Mouse (Mus musculus): ENCODE results near the gene Prkd2.

The Prkd2 gene

DNA sequence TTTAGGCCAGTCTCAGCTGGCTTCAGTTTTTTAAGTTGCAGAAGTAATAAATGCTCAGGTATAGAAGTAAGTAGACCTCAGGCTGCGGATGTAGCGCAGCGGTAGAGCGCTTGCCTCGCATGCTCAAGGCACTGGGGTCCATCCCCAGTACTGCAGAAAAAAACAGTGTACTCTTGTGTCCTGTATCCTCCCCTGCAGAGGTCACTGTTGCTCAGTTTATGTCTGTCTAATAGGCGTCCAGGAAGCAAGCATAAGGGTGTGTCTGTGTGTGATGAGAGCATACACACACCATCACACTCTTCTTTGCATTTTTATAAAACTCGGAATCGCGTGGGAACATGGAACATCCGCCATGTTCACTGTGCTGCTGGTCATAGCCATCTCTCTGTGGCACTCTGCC, 16.9 kb upstream of the Prkd2 start:
- CTCF ChIA-PET = interaction anchor here (0.7 to 0.9 kb wide), 2 partner anchors 66 to 282 kb away, joined by 4 to 10 read pairs; partner anchors contain the start of gene Gng8

DNA sequence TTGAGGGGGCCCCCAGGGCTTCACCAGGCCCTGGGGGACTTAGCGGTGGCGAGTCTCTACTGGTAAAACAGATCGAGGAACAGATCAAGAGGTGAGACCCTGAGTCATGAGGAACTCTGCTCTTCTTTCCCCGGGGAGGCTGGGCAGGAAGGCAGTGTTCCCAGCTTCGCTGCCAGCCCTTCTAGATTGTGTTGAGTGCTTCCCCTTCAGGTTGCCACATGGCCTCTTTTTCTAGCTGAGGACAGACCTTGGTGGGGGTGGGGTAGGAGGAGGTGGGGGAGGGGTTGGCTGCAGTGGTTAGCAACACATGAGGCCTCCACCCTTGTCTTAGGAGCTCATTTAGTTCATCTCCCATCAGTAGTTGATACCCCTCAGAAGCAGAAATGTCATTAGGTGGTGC, 16.1 kb upstream of the Prkd2 start:
- CTCF ChIA-PET = interaction anchor here (0.6 to 1.2 kb wide), 4 partner anchors 19 to 283 kb away, joined by 4 to 10 read pairs (median 8); partner anchors contain the start of gene Gng8

DNA sequence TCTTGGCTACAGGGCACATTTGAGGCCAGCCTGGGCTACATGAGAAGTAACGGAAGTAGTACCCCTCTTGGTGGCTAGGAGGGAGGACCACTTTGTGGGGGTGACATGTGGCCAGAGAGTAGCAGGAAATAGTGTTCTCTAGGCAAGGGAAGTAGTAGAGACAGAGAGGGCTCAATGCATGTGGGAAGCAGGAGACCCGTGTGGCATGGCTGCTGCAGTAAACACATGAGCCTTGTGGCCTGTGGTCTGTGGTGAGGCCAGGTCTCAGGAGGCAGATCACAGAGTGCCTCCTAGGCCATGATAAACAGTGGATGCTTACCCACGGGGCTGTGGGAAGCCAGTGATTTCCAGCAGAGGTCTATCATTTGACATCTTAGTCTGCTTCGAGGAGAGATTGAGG, 15.4 kb upstream of the Prkd2 start:
- CTCF ChIA-PET = interaction anchor here (1.2 kb wide), 1 partner anchor 19 kb away, joined by 10 read pairs; no protein-coding TSS in a partner anchor

DNA sequence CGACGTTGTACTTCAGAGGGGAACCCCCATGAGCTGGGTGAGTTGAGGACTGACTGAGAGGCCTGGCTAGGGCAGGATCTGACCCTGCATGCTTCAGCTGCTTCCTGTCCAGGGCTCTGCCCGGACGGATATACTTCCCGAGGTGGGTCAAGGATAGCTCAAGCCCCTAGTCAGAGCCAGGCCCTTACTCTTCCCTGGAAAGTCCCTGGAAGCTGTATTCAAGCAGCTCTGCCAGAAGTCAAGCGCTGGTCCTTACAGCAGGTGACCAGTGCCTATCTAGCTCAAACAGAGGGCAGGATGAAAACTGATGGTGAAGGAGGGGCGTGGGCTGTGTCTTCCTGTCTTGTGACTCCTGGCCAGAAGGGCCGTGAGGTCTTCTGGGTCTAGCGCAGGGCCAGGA, 12.3 kb upstream of the Prkd2 start:
- CTCF ChIA-PET = no interaction called here

DNA sequence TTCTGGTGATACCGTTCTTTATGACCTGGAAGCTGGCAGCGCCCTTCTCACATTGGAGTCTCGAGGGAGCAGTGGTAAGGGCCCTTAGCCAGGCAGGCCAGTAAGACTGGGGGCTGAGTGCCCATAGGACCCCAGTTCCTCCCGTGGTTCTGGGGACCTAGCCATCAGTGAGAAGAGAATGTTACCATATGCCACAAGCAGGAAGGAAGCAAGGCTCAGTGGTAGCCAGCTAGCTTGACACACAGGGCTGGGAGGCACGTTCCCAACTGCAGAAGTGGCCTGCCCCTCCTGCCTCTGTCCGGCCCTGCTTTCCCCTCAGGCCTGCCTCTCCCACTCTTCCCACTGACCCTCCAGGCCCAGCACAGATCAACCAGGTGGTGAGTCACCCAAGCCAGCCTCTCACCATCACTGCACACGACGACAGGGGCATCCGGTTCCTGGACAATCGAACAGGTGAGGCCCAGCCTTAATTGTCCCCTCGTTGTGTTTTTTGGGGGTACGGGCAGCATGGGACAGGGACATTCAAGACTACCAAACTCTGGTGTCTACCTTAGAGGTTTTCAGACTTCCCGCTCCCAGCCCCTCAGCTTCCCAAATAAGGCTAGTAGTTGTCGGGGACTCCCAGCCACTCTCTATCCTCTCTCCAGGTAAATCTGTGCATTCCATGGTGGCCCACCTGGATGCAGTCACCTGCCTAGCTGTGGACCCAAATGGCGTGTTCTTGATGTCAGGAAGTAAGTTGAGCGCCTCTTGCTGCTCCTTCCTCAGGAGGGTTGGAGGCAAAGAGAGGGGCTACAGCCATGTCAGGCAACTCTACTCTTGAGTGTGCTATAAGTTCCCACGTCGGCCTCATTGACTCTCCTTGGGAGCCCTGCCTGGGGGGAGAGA, 4.5 kb upstream of the Prkd2 start:
- CTCF ChIA-PET = interaction anchor here (0.6 kb wide), 1 partner anchor 77 kb away, joined by 8 read pairs; no protein-coding TSS in a partner anchor

DNA sequence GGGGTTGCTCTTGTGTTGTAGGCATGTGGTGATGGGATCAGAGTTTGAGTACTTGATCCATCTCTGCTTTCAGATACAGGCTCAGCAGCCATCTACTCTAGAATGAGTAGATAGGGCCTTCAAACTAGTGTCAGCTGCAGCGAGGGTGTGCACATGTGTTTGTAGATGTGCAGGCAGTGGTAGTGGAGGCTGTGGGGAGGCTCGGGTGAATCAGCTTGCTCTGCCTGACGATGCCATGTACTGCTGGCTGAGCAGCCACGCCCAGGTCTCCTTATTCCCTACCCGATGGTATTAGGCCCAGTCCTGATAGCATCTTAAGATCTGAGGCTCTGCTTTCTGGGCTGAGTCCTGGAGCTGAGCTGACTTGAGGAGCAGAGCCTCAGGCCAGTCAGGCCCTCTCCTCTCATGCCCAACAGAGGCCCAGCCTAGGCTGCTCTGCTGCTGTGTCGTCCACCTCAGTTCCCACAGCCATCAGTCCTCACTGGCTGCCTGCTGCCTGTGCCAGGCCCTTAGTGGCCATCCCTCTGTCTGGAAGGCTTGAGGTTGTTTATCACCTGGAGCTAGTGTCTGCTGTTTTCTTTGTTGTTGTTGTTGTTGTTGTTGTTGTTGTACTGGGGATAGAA, 3.8 kb upstream of the Prkd2 start:
- CTCF ChIA-PET = interaction anchor here (0.6 kb wide), 1 partner anchor 78 kb away, joined by 8 read pairs; no protein-coding TSS in a partner anchor

DNA sequence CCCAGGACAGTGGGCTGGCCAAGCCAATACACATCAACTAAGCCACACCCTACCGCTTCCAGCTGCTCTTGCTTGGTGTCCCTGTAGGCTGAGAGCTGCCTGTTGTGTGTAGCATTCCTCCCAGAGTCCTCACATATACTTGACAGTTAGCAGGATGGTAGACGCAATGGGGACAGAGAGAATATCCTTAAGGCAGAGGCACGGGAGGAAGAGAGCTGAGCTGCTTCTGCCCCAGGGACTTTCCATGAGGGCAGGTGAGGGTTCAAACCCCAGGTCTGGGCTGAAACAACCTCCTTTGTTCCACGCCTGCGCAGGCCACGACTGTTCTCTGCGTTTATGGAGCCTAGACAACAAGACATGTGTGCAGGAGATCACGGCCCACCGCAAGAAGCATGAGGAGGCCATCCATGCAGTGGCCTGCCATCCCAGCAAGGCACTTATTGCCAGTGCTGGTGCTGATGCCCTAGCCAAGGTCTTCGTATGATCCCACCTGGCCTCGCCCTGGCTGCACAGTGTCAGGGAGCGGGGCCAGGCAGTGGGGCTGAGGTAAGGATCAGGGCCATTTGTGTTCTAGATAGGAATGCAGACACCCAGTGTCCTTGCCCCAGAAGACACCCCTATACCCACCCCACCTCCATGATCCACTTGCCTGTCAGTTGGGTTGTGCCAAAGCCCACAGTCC, 3.1 kb upstream of the Prkd2 start:
- CTCF ChIA-PET = no interaction called here

DNA sequence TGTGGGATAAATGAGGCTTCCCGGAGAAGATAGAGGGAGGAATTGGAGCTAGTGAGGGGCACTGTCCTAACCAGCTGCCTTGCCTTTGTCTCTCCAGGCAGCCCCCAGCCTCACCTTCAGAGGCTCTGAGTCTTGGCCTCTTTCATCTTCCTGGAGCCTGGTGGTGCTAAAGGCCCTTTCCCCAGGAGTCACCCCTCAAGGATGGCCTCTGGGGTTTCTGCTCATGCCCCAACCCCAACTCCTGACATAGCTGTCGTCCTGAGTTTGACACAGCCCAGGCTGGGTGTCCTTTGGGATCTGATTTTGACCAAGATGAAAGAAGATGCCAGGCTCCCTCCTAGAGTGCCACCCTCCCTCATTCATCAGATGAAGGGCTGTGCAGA, 2.6 kb upstream of the Prkd2 start:
- CTCF ChIA-PET = no interaction called here

DNA sequence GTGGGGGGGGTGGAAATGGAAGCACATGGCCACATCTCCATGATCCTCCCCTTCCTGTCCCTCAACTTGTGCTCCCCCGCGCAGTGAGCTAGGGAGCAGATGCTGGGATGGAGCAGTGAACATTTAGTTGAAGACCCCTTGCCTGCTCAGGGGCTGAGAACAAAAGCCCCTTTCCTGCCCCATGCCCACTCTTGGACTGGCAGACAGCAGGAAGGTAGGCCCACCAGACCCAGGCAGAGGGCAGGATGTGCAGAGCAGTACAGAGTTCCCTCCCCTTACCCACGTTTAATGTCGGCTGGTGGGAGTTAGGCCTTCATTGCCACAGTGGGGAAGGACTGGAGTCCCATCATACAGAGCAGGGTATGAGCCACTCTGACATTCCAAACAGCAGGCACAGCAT, 1.6 kb upstream of the Prkd2 start:
- CTCF ChIA-PET = no interaction called here

DNA sequence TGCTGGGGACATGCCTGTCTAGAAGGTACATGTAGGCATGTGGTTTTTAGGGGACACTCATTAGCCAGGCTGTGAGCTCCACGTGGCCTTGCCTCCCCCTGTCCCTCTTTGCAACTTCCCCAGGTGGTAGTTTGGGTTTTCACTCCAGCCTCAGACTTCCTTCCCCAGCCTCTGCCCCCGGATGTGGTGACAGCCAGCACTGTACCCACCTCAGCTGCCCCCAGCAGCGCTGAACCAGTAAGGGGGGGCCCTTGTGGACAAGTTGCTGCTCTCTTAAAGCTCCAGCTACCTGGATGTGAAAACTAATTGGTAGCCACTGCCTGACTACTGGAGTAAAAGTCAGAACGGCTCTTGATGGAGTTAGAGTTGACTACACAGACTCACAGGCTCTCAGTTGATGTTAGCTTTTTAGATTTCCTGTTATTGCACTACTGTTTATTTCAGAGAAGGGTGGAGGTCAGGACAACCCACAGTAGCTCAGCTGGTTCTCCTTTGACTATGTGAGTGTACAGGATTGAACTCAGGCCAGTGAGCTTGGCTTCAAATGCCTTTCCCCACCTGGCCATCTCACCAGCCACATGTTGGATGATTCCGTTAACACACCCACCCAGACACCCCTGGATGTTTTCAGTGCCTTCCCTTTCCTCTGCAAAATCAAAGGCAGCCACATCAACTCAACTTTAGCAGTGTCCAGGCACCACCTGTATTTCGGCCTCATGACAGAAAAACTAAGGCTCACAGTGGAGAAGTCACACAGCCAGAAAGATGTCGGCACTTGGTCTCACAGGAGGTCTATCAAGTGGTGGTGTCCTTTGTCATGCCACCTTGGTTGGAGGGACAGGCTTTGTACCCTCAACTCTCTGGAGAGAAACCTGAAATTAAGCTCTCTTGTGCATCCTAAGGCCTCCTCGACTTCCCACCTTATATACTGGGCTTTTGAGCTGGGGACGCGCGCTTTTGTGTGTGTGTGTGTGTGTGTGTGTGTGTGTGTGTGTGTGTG, 841 bp upstream of the Prkd2 start:
- CTCF ChIA-PET = no interaction called here

DNA sequence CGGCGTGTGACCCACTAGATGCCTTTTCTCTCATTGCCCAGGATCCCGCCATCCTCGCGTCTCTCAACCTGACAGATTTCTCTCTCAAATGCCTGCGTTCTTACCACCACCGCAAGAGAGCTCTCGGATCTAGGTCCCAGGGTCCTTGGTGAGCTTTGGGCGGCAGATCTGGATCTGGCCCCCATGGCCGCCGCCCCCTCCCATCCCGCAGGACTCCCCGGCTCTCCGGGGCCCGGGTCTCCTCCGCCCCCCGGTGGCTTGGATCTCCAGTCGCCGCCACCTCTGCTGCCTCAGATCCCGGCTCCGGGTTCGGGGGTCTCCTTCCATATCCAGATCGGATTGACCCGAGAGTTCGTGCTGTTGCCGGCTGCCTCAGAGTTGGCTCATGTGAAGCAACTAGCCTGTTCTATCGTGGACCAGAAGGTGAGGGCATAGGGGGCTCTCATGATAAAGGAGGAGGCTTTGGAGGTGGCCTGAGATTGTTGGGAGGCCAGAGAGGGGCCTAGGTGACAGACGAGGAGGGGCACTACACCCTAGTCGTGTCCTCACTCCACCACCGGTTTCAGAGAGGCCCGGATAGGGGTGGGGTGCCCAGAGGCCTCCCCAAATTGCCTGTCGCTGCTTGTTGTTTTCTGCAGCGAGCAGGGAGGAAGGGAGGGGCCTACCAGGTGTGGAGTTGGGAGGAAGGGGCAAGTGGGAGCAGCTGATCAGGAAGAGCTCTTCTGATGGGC, 904 bp downstream of the Prkd2 start:
- CTCF ChIA-PET = interaction anchor here (0.6 kb wide), 1 partner anchor 19 kb away, joined by 3 read pairs; no protein-coding TSS in a partner anchor

DNA sequence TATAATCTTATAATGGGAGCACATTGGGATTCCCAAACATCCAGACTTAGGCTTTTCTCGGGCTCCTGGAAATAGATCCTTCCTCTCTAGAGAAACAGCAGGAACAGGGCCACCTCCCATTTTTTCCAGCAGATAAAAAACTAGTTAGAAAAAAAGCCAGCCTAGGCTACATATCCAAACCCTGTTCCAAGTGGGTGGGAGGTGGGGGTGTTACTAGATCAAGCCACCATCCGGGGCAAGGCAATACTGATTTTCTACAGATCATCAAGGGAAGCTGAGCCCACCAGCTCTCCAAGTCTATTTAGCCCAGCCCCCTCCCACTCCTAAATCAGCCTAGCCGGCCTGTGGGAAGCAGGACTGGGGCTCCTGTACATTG, 2.0 kb downstream of the Prkd2 start:
- CTCF ChIA-PET = interaction anchor here (1.6 kb wide), 1 partner anchor 15 kb away, joined by 5 read pairs; no protein-coding TSS in a partner anchor

DNA sequence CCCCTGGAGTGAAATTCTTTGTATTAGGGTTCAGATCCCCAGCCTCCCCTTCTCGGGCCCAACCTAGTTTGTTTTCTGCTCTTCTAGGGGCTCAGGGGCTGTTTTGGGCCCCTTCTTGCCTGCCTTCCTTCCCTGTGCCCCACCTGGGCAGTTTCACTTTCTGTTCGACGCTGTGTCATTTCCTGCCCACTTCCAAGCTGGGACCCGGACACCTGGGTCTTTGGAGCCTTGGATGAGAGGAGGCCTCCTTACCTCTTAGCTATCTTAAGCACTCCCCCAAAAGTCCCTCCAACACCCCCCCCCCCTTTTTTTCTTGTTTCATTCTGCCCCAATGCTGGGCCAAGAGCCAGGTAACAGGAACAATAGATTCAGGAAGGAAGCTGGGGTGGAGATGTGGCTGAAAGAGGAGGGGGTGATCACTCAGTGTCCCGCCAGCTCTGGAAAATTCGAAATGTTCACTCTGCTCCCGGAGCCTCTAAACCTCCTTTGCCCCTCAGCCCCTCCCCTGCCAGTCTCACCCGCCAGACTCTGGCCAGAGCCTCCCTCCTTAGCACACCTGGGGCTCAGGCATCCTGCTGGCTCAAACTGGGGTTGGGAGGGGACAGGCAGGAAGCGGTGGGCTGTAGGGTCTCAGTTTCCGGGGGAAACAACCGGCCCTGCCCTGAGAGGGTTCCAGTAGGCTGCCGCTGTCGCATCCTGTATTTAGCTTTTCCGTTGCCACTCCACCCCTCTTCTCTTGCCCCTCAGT, 2.5 kb downstream of the Prkd2 start:
- CTCF ChIA-PET = interaction anchor here (0.9 to 1.6 kb wide), 3 partner anchors 14 to 19 kb away, joined by 3 to 10 read pairs (median 5); no protein-coding TSS in a partner anchor

DNA sequence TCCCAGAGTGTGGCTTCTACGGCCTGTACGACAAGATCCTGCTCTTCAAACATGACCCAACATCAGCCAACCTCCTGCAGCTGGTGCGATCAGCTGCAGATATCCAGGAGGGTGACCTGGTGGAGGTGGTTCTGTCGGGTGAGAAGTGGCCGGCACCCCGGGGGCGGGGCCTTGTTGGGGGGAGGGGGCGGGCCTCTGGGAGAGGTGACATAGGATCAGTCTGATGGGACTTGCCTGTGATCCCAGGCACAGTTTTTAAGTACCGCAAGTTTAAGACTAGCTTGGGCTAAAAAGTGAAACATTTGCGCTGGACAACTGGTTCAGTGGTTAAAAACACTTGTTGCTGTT, 3.1 kb downstream of the Prkd2 start:
- CTCF ChIA-PET = interaction anchor here (0.9 to 1.6 kb wide), 3 partner anchors 14 to 19 kb away, joined by 3 to 10 read pairs (median 5); no protein-coding TSS in a partner anchor

DNA sequence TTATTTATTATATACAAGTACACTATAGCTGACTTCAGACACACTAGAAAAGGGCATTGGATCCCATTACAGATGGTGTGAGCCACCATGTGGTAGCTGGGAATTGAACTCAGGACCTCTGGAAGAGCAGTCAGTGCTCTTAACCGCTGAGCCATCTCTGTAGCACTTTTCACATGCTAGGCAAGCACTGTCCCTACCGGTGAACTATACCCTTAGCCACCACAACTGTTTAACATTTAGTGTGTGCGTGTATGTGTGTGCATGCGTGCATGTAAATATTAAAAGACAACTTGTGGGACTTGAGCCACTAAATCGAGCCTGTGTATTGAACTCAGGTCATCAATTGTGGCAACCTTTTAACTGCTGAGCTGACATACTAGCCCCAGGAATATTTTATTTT, 4.1 kb downstream of the Prkd2 start:
- CTCF ChIA-PET = interaction anchor here (1.5 kb wide), 1 partner anchor 20 kb away, joined by 10 read pairs; no protein-coding TSS in a partner anchor

DNA sequence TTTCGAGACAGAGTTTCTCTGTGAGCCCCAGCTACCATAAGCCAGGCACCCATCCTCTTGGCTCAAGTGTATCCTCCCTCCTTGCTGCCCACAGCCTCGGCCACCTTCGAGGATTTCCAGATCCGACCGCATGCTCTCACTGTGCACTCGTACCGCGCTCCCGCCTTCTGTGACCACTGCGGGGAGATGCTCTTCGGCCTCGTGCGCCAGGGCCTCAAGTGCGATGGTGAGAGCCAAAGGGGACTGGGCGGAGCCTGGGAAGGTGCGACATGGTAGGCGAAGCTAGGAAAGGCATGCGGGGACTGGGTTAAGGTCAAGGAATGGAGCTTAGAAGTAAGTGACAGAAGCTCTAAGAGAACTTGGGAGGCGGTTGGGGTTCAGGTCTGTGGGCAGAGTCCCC, 4.8 kb downstream of the Prkd2 start:
- CTCF ChIA-PET = interaction anchor here (0.8 to 1.4 kb wide), 2 partner anchors 11 to 25 kb away, joined by 4 read pairs; no protein-coding TSS in a partner anchor

DNA sequence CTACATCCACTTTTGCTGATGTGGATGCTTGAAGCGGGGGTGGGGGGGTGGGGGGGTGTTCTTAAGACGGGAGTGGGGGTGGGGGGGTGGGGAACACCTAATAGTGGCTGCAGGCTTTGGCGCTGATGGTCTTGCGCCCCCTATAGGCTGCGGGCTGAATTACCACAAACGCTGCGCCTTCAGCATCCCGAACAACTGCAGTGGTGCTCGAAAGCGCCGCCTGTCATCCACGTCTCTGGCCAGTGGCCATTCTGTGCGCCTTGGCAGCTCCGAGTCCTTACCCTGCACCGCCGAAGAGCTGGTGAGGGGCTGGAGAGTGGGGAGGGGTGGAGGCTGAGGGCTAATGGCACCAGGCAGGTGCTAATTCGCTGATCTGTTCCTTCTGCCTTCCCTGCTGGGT, 5.9 kb downstream of the Prkd2 start:
- CTCF ChIA-PET = interaction anchor here (0.7 to 1.4 kb wide), 2 partner anchors 9 to 11 kb away, joined by 3 to 4 read pairs; no protein-coding TSS in a partner anchor

DNA sequence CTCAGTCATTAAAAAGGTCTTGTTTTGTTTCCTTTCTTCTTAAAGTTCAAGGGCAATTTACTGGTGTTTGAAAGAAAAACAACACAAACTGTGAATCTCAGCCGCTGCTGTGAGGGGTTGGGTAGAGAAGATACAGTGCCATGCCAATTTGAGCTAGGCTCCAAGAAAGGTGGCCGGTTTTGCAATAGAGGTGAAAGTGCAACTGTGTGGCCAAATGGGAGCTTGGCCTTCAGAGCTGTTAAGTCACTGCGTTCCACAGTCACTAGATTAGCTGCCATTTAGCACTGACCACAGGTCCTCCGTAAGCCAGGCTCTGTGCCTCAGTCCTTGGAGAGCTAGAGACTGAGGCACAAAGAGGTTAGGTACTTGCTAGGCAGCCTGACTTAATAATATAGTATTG, 8.9 kb downstream of the Prkd2 start:
- CTCF ChIA-PET = no interaction called here

DNA sequence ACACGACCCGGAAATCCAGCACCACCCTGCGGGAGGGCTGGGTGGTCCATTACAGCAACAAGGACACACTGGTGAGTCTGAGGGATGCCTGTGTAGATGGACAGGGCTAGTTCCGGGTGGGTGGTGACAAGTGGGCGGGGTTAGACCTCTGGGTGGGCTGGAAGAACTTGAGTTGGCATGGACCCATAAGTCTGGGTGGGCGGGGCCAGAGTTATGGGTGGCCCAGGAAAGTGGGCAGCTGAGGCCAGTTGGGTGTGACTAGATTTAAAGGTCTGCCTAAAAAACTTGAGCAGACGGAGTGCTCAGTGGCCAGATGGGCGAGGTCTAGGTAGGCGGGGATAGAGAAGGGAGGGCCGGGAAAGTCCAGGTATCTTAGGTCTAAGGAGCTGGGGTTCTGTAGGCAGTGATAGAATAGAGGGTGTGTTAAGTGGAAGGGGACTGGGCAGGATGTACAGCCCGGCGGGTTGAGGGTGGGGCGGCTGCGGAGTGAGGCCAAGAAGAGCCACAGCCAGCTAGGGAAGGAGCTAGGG, 10.7 kb downstream of the Prkd2 start:
- CTCF ChIA-PET = interaction anchor here (0.6 to 1.1 kb wide), 4 partner anchors 12 to 430 kb away, joined by 3 to 11 read pairs (median 3); no protein-coding TSS in a partner anchor
